Mouse (Mus musculus): ENCODE data around the gene Serhl. TPM values are rescaled to one million over a fixed set of nuclear protein-coding genes. Genes with fewer than 3 reads are reported as not detected.

Gene Serhl
- polyA plus RNA-seq, 1 experiment from 2014 or later: 70.8 TPM

DNA sequence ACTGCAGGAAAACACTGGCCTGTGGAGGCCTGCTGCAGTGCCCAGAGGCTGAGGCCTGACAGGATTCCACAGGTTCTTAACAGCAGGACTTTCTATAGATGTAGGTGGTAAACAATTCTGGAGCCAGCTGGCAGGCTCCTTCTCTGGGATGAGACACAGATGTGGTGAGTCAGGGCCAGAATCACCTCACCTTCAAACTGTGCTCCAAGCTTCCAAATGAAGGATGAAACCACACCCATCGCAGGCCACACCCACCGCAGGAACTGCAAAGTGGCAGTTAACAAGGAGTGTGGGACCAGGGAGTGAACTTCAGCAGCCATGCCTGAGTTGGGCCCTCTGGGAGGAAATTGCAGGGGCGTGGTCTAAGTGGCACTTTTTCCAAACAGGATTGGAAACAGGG lies 1.6 kb downstream of the Serhl start:
- Histone ChIP-seq H3K27ac (ENCODE audit: low read length) (no peak overlapping the region), H3K4me3 (ENCODE audit: low read length) (no peak overlapping the region), H3K27me3 (ENCODE audit: control insufficient read depth, insufficient read depth, low read depth, low read length) (no peaks in the 10 kb centered on the region; the same call in 1 of the 2 replicates), H3K4me2 (ENCODE audit: low read depth, low read length) (no peak overlapping the region), H3K9ac (ENCODE audit: low read length) (no peak overlapping the region), H3K9me3 (ENCODE audit: control insufficient read depth, low read length) (no peaks in the 10 kb centered on the region), H3K4me1 (replicated peaks; ENCODE audit: control insufficient read depth, insufficient read depth, low read length) (no peaks in the 10 kb centered on the region), H3K36me3 (ENCODE audit: control insufficient read depth, insufficient read depth, low read length) (no peaks in the 10 kb centered on the region)
- ATAC-seq (ENCODE audit: low read depth): no peak; the same call in 1 of the 2 replicates
- 37% methylated on average over 3 of the region's 3 CpGs for WGBS

DNA sequence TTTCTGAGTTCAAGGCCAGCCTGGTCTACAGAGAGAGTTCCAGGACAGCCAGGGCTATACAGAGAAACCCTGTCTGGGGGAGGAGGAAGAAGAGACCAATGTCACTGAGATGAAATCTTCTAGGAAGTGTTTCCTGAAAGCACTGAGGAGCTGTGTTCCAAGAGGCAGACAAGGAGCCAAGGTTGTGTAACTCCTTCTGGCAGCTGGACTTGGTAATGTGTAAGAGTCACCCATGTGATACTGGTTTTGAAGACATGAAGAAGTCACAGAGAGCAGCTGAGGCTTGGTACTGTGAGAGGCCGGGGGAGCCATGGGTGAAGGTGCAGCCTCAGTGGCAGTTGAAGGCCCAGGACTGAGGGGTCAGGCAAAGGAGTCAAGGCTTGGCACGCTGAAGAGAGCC lies 4.4 kb downstream of the Serhl start:
- Histone ChIP-seq H3K4me2 (ENCODE audit: low read depth, low read length) (no peak overlapping the region), H3K36me3 (ENCODE audit: control insufficient read depth, insufficient read depth, low read length) (no peaks in the 10 kb centered on the region), H3K27me3 (ENCODE audit: control insufficient read depth, insufficient read depth, low read depth, low read length) (no peaks in the 10 kb centered on the region; the same call in 1 of the 2 replicates), H3K9me3 (ENCODE audit: control insufficient read depth, low read length) (no peaks in the 10 kb centered on the region), H3K4me1 (replicated peaks; ENCODE audit: control insufficient read depth, insufficient read depth, low read length) (peaks cover 3% of the 10 kb centered on the region; the same call in 1 of the 2 replicates), H3K9ac (ENCODE audit: low read length) (no peak overlapping the region), H3K4me3 (ENCODE audit: low read length) (no peak overlapping the region), H3K27ac (ENCODE audit: low read length) (no peak overlapping the region)
- peak; percentile 61; the same call in 1 of the 2 replicates for ATAC-seq (ENCODE audit: low read depth)
- WGBS: 73% methylated on average over 2 of the region's 2 CpGs

DNA sequence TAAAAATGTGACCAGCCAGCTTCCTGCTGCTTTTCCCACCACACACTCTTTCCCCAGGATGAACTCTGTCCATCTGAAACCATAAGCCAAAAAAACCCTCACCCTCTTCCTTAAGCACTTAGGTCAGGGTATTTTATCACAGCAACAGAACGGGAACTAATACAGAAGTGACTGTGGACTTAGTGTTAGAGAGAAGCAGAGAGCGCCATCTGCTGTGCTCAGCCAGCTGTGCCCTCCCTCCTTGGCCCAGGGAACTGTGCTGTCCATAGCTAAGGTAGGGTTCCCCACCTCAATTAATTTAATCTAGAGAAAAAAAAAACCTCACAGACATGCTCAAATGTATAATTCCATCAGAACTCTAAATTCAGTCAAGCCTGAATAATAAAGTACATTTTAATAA lies 6.6 kb downstream of the Serhl start:
- Histone ChIP-seq H3K9ac (ENCODE audit: low read length) (no peak overlapping the region), H3K9me3 (ENCODE audit: control insufficient read depth, low read length) (no peaks in the 10 kb centered on the region), H3K4me2 (ENCODE audit: low read depth, low read length) (no peak overlapping the region), H3K27me3 (ENCODE audit: control insufficient read depth, insufficient read depth, low read depth, low read length) (no peaks in the 10 kb centered on the region), H3K36me3 (ENCODE audit: control insufficient read depth, insufficient read depth, low read length) (no peaks in the 10 kb centered on the region), H3K4me3 (ENCODE audit: low read length) (no peak overlapping the region), H3K4me1 (replicated peaks; ENCODE audit: control insufficient read depth, insufficient read depth, low read length) (peaks cover 14% of the 10 kb centered on the region), H3K27ac (ENCODE audit: low read length) (no peak overlapping the region)
- 37% methylated on average over 2 of the region's 2 CpGs for WGBS
- ATAC-seq (ENCODE audit: low read depth): no peak

DNA sequence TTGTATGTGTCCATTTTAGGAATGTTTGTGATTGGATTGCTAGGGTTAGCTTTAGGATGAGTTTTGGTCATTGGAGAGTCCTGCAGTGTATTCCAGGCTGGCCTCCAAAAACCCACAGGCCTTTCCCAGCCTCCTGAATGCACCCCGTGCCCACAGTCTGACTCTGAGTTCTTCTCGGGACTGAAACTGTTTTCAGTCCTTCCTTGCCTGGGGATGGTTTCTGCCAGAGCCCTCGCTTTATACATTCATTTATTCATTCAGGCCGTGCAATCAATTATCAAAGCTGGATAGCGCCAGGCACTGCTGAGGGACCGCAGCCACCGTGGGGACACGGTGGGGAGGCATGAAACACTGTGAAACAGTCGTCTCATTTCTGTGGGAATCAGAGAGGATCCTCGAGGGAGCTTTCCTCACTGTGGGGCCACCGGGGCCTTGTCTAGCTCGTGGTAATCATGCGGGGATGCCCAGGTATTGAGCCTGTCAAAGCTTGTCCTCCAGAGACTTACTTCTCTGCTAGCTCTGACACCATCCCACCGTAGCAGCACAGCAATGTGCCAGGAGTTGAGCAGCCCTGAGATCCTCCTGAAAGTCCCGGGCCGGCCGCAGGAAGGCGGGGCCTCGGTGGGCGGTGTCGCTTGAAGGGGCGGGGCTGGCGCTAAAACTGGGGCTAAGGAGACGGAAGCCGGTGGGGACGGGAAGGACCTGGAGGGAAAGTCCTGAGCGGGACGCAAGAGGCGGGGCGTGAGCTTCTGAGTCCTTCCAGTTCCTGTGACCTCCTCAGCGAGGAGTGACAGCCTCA lies 10.4 kb downstream of the Serhl start:
- 2% methylated on average over 31 of the region's 31 CpGs for WGBS

DNA sequence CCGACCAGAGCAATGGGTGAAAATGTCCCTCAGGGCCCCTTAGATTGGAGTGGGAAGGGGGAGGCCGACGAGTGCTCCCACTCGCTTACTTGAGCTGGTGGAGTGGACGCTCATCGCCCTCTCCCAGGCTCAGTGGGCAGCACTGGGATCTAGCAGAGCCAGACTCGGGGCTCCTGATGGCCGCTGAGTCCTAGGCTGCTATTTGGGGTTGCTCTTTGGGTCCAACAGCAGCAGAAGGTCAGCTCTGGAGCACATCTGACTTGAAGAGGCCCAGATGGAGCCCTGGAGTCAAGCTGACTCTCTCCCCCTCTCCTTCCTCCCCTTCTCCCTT lies 11.0 kb downstream of the Serhl start:
- H3K4me3 ChIP-seq (ENCODE audit: low read length): peak overlapping the region; percentile 79
- peak overlapping the region; percentile 95 for H3K9ac ChIP-seq (ENCODE audit: low read length)
- H3K4me2 ChIP-seq (ENCODE audit: low read depth, low read length): peak overlapping the region; percentile 94
- no peaks in the 10 kb centered on the region for H3K36me3 ChIP-seq (ENCODE audit: control insufficient read depth, insufficient read depth, low read length)
- H3K4me1 ChIP-seq (replicated peaks; ENCODE audit: control insufficient read depth, insufficient read depth, low read length): peaks cover 14% of the 10 kb centered on the region
- H3K9me3 ChIP-seq (ENCODE audit: control insufficient read depth, low read length): no peaks in the 10 kb centered on the region
- no peaks in the 10 kb centered on the region for H3K27me3 ChIP-seq (ENCODE audit: control insufficient read depth, insufficient read depth, low read depth, low read length)
- 1% methylated on average over 8 of the region's 8 CpGs for WGBS
- peak overlapping the region; percentile 71 for H3K27ac ChIP-seq (ENCODE audit: low read length)
- ATAC-seq (ENCODE audit: low read depth): peak; percentile 59; the same call in 1 of the 2 replicates

More for the DNA sequence above, 10.4 kb downstream of the Serhl start:
- peak; percentile 97 for ATAC-seq (ENCODE audit: low read depth)
- Histone ChIP-seq H3K27me3 (ENCODE audit: control insufficient read depth, insufficient read depth, low read depth, low read length) (no peaks in the 10 kb centered on the region), H3K4me3 (ENCODE audit: low read length) (peak overlapping the region; percentile 79), H3K9ac (ENCODE audit: low read length) (peak overlapping the region; percentile 95), H3K27ac (ENCODE audit: low read length) (peak overlapping the region; percentile 71), H3K4me1 (replicated peaks; ENCODE audit: control insufficient read depth, insufficient read depth, low read length) (peaks cover 14% of the 10 kb centered on the region), H3K4me2 (ENCODE audit: low read depth, low read length) (peak overlapping the region; percentile 94), H3K9me3 (ENCODE audit: control insufficient read depth, low read length) (no peaks in the 10 kb centered on the region), H3K36me3 (ENCODE audit: control insufficient read depth, insufficient read depth, low read length) (no peaks in the 10 kb centered on the region)

DNA sequence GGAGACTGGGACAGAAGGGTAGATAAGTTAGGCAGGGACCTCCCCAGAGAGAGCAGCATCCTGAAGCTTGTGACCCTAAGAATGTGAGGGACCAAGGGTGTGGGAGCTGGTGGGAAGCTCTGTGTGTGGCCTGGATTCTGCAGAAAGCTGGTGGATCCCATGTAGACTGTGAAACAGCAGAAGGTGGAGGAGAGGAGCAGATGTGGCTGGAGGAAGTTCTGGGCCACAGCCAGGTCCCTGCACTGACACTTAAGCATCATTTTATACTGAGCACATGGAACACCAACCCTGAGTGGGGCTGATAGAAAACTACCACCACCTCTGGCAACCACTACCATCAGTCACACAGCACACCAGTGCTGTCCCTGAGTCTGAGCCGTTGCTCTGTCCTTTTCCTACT lies 13.8 kb downstream of the Serhl start:
- peaks cover 11% of the 10 kb centered on the region for H3K4me1 ChIP-seq (replicated peaks; ENCODE audit: control insufficient read depth, insufficient read depth, low read length)
- no peaks in the 10 kb centered on the region for H3K27me3 ChIP-seq (ENCODE audit: control insufficient read depth, insufficient read depth, low read depth, low read length)
- no peak overlapping the region for H3K4me3 ChIP-seq (ENCODE audit: low read length)
- WGBS: 36% methylated on average over 1 of the region's 1 CpGs
- no peaks in the 10 kb centered on the region for H3K9me3 ChIP-seq (ENCODE audit: control insufficient read depth, low read length)
- H3K36me3 ChIP-seq (ENCODE audit: control insufficient read depth, insufficient read depth, low read length): no peaks in the 10 kb centered on the region
- ATAC-seq (ENCODE audit: low read depth): no peak
- H3K27ac ChIP-seq (ENCODE audit: low read length): no peak overlapping the region
- no peak overlapping the region for H3K9ac ChIP-seq (ENCODE audit: low read length)
- no peak overlapping the region for H3K4me2 ChIP-seq (ENCODE audit: low read depth, low read length)

DNA sequence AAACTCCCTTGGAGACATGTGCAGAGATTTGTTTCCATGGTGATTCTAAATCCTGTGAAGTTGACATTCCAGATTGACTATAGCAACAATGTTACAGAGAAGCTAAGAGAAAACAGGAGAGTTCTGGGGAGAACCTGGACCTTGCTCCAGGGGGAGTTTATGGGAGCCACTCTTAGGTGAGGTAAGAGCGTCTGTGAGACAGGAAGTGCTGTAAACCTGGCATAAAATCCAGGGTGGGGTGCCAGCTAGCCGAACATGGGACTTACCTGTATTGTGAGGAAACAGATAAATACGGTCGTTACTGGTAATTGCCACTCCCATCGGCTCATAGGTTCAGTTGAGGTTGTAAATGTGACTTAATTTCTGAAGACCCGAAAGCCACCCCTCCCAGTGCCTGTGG lies 17.1 kb downstream of the Serhl start:
- H3K4me2 ChIP-seq (ENCODE audit: low read depth, low read length): no peak overlapping the region
- no peaks in the 10 kb centered on the region for H3K36me3 ChIP-seq (ENCODE audit: control insufficient read depth, insufficient read depth, low read length)
- H3K27ac ChIP-seq (ENCODE audit: low read length): no peak overlapping the region
- no peak for ATAC-seq (ENCODE audit: low read depth)
- H3K9ac ChIP-seq (ENCODE audit: low read length): no peak overlapping the region
- 77% methylated on average over 6 of the region's 6 CpGs for WGBS
- H3K4me3 ChIP-seq (ENCODE audit: low read length): no peak overlapping the region
- H3K9me3 ChIP-seq (ENCODE audit: control insufficient read depth, low read length): no peaks in the 10 kb centered on the region
- H3K27me3 ChIP-seq (ENCODE audit: control insufficient read depth, insufficient read depth, low read depth, low read length): no peaks in the 10 kb centered on the region
- no peaks in the 10 kb centered on the region for H3K4me1 ChIP-seq (replicated peaks; ENCODE audit: control insufficient read depth, insufficient read depth, low read length)

DNA sequence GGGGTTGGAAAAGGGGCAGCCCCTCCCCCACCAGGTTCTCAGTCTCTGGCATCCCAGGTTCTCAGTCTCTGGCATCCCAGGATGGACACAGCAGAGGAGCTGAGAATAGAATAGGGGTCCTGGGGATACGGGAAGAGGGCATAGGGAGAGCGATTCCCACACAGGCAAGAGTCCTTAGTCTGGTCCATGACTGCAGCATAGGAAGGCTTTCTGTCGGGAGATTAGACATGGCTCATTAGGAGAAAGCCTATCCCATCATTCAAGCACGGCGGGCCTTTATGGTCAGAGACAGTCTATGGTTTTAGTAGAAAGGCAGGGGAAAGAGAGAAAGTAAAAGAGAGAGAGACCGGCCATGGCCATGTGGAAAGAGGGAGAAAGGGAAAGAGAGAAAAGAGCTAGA lies 18.5 kb downstream of the Serhl start:
- no peaks in the 10 kb centered on the region for H3K27me3 ChIP-seq (ENCODE audit: control insufficient read depth, insufficient read depth, low read depth, low read length)
- 72% methylated on average over 6 of the region's 6 CpGs for WGBS
- H3K27ac ChIP-seq (ENCODE audit: low read length): no peak overlapping the region
- H3K9ac ChIP-seq (ENCODE audit: low read length): no peak overlapping the region
- no peak for ATAC-seq (ENCODE audit: low read depth)
- peaks cover 3% of the 10 kb centered on the region; the same call in 1 of the 2 replicates for H3K4me1 ChIP-seq (replicated peaks; ENCODE audit: control insufficient read depth, insufficient read depth, low read length)
- no peaks in the 10 kb centered on the region for H3K36me3 ChIP-seq (ENCODE audit: control insufficient read depth, insufficient read depth, low read length)
- no peaks in the 10 kb centered on the region for H3K9me3 ChIP-seq (ENCODE audit: control insufficient read depth, low read length)
- H3K4me2 ChIP-seq (ENCODE audit: low read depth, low read length): no peak overlapping the region
- no peak overlapping the region for H3K4me3 ChIP-seq (ENCODE audit: low read length)

DNA sequence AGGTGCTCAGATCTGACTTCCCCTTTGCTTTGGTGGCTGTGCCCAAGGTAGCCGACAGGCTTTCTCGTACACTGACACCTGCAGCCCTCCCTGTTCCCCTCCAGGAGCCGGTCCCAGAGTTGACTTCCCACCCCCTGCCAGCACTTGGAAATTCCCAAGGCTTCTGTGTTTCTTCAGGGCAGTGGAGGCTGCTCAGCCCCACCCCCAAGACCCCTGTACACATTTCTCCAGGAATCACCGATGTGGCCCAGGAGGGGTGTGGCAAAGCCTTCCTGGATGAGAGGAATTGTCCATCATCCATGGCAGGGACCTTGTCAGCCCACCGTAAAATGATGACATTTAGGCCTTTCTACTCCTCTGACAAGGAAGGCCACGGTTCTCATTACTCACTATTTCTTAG lies 22.0 kb downstream of the Serhl start:
- H3K9ac ChIP-seq (ENCODE audit: low read length): no peak overlapping the region
- no peaks in the 10 kb centered on the region for H3K27me3 ChIP-seq (ENCODE audit: control insufficient read depth, insufficient read depth, low read depth, low read length)
- peaks cover 6% of the 10 kb centered on the region; the same call in 1 of the 2 replicates for H3K4me1 ChIP-seq (replicated peaks; ENCODE audit: control insufficient read depth, insufficient read depth, low read length)
- no peak overlapping the region for H3K4me3 ChIP-seq (ENCODE audit: low read length)
- ATAC-seq (ENCODE audit: low read depth): no peak
- H3K36me3 ChIP-seq (ENCODE audit: control insufficient read depth, insufficient read depth, low read length): peaks cover 5% of the 10 kb centered on the region
- no peak overlapping the region for H3K27ac ChIP-seq (ENCODE audit: low read length)
- H3K9me3 ChIP-seq (ENCODE audit: control insufficient read depth, low read length): no peaks in the 10 kb centered on the region
- no peak overlapping the region for H3K4me2 ChIP-seq (ENCODE audit: low read depth, low read length)
- 49% methylated on average over 6 of the region's 6 CpGs for WGBS

All from lung, embryonic 16.5 days (tissue).